Mouse (Mus musculus) megakaryocyte progenitor cell, adult 5-6 weeks (primary cell): Measurements from ENCODE around the gene Blm. TPM values are rescaled to one million over a fixed set of nuclear protein-coding genes. Genes with fewer than 3 reads are reported as not detected.

ENCODE experiments used
- ATAC-seq: replicated peaks from 2 replicates; pipeline ENCODE4 v1.8.0; 2016; ENCODE audit warnings: mild to moderate bottlenecking, moderate TSS enrichment, inconsistent platforms; ENCODE audit not compliant: poor library complexity
- total RNA-seq, 2 experiments: library from RNA; stranded (forward) in 1 of 2; stranded (reverse) in 1 of 2; fragments of 157-497, 149-512 nt in 1 of 2; fragments of 200-1000 nt in 1 of 2; gene quantifications; 2 replicates each; pipeline versions ENCODE4 v1.2.3 to v1.2.4; 2015 to 2017

The Blm gene
- total RNA-seq (2015) (60.4 and 76.5 TPM in 2 replicates), total RNA-seq (2017) (36.9 and 56.7 TPM in 2 replicates)

- peak; percentile 91 for ATAC-seq
These were observed at the start of gene Blm for GRCm38 (mm10) chr7:80535009-80535744. TSS of gene Blm (minus strand) at chr7:80535119.

GRCm38 (mm10) chr7:80583981-80584380 lies 49.1 kb upstream of the Blm start:
- ATAC-seq, result peak; percentile 77

DNA sequence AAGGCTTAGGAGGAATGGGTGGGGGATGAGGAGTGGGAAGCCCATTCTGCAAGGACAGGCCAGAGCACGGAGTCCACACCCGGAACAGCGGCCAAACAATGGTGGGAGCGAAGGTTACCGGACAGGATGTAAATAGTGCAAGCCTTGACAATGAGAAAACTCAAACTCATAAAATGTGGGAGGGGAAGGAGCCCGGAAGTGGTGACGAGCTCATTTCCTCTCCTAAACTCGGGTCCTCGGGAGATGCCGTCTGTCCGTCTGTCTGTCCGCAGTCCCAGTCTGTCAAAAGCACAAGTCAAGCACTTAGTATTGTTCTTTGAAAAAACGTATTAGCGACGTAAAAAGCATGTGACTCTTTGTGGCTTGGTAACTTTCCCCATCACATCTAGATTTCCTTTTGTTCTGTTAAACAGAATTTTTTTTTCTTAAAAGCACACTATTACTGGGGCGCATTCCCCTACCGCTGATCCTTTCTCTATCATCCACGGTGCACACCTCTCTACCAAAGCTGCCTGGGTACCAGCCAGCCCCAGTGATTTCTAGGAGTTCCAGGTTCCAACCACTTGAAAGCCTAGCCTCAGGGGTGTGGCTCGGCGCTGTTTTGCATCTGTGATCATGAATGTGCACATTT lies 48.0 kb upstream of the Blm start:
- peak; percentile 30; the same call in 1 of the 2 replicates for ATAC-seq

- ATAC-seq, result peak; percentile 58
These were observed 45.4 kb upstream of the Blm start for GRCm38 (mm10) chr7:80580368-80580767.

DNA sequence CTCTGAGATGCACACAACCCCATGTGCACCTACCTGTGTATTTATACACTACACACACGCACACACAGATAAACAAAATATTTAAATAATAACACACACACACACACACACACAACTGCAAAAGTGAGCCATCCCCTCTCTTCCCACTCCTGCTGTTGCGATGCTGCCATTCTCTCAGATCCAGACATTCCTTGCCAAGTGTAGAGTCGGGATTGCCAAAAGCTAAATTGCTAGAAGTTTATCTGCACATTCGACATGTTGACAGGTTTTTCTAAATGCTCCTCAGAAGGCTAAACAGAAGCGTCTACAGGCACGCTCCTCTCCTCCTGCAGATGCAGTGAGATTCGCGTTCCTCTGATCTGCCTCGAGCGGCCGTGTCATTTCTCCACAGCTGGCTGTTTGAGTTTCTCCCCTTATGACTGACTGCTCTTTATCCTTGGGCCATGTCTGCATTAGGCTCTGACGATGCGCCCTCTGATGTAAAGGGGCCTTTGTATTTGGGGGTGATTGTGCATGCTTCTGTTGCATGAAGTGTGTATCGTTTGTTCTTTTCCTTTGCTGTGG lies 42.6 kb upstream of the Blm start:
- ATAC-seq, result no peak

- ATAC-seq, result no peak
These were observed 41.7 kb upstream of the Blm start for GRCm38 (mm10) chr7:80576626-80577025.

- ATAC-seq, result peak; percentile 59
These were observed 40.8 kb upstream of the Blm start for GRCm38 (mm10) chr7:80575750-80576149.

GRCm38 (mm10) chr7:80573076-80573475 lies 38.2 kb upstream of the Blm start:
- no peak for ATAC-seq

DNA sequence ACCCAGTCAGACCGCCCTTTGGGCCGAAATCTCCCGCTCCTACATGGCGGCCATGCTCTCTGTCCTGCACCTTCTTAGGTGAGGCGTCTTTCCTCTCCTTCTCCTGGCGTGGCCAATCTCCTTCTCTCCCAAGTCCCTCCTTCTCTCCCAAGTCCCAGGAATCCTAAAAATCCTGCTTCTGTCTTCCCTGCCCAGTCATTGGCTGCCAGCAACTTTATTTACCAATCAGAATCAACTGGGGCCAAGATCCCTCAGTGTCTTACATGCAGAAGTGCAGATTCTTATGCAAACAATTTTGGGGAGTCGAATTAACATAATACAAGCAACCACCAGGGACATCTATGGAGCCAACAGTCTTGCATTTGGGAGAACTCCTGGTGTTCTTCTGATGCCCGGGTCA lies 33.1 kb upstream of the Blm start:
- ATAC-seq, result no peak

- peak; percentile 52 for ATAC-seq
These were observed 27.0 kb upstream of the Blm start for GRCm38 (mm10) chr7:80561931-80562330.

- no peak for ATAC-seq
These were observed 26.4 kb upstream of the Blm start for GRCm38 (mm10) chr7:80561271-80561670.

GRCm38 (mm10) chr7:80558572-80558971 lies 23.7 kb upstream of the Blm start:
- no peak for ATAC-seq

GRCm38 (mm10) chr7:80558101-80558500 lies 23.2 kb upstream of the Blm start:
- ATAC-seq, result peak; percentile 51

GRCm38 (mm10) chr7:80557161-80557560 lies 22.2 kb upstream of the Blm start:
- no peak for ATAC-seq

DNA sequence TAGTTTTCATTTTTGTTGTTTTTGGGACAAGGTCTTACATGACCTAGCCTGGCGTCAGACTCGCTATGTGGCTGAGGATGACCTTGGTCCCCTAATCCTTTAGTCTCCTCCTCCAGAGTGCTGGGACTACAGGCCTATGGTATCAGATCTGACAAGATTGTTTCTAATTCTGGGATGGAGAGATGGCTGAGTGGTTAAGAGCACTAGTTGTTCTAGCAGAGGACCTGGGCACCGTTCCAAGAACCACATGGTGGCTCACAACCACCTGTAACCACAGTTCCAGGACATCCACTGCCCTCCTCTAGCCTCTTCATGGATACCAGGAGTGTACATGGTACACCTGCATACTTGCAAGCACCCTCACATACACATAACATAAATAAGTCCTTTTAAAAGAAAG lies 21.2 kb upstream of the Blm start:
- ATAC-seq, result no peak

DNA sequence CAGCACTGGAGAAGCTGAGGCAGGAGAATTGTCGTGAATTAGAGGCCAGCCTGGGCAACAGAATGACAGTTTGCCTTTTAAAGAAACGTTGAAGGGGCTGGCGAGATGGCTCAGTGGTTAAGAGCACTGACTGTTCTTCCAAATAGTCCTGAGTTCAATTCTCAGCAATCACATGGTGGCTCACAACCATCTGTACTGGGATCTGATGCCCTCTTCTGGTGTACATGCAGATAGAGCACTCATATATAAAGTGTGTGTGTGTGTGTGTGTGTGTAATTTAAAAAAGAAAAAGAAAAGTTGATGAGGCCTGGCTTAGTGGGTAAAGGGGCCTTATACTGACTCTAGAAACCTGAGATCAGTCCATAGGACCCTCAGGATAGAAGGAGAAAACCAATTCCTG lies 20.2 kb upstream of the Blm start:
- ATAC-seq, result no peak

DNA sequence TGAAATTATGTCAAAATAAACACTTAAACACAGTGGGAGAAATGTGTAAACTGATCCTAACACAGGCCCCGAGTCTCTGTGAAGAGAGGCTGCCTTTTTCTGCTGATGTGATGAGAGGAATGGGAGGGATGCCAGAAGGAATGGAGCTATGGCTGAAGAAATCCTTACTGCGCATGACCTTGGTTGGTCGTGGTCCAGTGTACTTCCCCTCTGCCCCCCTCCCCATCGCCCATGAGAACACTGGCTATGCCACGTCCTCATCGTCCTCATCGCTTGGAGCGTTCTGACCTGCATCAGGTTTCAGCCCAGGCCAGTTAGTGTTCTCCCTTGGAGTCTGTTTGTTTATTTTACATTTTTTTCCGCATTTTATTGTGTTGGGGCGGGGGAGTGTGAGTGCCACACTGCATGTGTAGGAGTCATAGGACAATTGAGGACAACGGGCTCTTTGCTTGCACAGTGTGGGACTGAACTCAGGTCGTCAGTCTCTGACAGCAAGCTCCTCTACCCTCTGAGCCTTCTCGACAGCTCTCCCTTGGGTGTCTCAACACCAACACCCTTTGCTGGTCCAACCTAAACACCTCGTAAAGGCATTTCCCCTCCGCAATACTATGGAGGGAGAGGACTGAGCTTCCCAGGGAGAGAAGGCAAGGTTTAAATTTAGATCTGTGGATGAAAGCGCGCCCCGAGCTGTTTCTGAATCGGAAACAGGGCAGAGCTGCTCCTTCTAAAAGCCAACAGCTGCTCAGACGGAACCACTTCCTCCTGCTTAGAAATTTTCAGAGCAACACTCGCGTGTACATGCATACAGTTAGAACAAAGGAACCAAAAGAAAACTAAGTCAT lies 19.5 kb upstream of the Blm start:
- ATAC-seq, result peak; percentile 51

DNA sequence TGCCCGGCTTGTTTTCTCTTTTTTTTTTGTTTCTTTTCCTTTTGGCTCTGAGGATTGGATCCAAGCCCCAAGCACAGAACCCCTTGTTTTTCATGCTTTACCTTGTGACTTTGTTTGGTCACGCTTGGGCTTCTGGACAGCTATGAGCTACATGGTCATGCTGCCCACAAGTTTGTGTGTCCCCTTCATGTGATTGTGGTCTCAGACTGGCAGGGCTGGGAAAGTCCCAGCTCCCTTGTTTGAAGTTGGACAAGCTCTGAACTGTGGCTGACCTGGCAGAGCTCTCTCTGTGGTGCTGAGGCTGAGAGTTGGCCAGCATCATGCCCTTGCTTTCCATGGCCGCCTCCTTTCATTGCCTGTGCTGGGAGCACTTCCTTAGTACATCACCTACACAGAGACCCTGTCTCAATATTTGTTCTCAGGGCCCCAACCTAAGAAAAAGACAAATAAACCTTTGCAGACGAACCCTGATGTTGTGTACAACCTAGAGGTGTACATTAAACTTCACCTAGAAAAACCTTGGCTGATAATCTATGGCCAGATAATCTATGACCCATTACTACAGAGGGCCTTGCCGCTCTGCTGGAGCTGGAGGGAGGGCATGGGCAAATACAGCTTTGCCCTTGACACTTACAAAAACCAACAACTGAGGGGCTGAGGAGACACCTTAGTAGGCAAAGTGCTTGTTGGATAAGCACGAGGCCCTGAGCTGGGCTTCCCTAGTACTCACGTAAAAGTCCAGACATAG lies 13.8 kb upstream of the Blm start:
- ATAC-seq, result no peak

- peak; percentile 83 for ATAC-seq
These were observed 7.4 kb upstream of the Blm start for GRCm38 (mm10) chr7:80542139-80542831.

DNA sequence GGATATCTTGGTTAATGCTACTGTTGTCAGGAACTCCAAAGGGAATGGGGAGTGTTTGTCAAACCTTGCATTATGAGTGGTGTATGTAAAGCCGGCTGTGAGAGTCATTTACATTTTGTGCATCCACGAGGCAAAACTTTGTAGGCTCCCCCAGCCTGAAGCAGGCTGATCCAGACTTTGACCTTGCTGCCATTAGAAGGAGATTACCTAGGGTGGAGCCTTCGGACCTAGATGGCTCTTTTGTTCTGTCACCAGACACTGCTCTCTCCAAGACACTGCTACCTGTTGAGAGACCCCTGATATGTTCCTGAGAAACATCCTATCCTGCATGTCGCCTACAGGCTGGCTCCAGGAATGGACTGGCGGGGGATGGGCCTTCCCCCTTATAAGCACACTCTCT lies 4.7 kb upstream of the Blm start:
- ATAC-seq, result no peak
